Mouse (Mus musculus) lung, embryonic 14.5 days (tissue): Measurements from ENCODE around the gene Grik4. TPM values are rescaled to one million over a fixed set of nuclear protein-coding genes. Genes with fewer than 3 reads are reported as not detected.
A peak's percentile ranks its signal among the peaks of the same experiment; 100 is the strongest.

Experiments
- ATAC-seq: fragments of 200-750 bp; cut with Nextera tagmentation; 2 replicates; pipeline ENCODE4 v1.8.0; 2017; ENCODE audit warnings: mild to moderate bottlenecking, moderate TSS enrichment, moderate library complexity; ENCODE audit not compliant: insufficient read depth
- DNase-seq: peaks from one replicate; pipeline ENCODE4 v3.0.0-alpha.2; 2015
- H3K27ac ChIP-seq: fragments of 300-500 bp; sonication (generic); 2 replicates; pipeline ENCODE4 v1.5.1; 2014; ENCODE audit warnings: low read depth, mild to moderate bottlenecking, moderate library complexity
- H3K27me3 ChIP-seq: fragments of 300-500 bp; sonication (generic); 2 replicates; pipeline ENCODE4 v1.6.1; 2014; ENCODE audit warnings: low read length, control low read depth; ENCODE audit not compliant: insufficient read depth
- H3K36me3 ChIP-seq: fragments of 300-500 bp; sonication (generic); 2 replicates; pipeline ENCODE4 v1.6.1; 2014; ENCODE audit warnings: control low read depth; ENCODE audit not compliant: insufficient read depth
- H3K4me1 ChIP-seq: fragments of 300-500 bp; sonication (generic); 2 replicates; pipeline ENCODE4 v1.6.1; 2014; ENCODE audit warnings: antibody characterized with exemption, control low read depth; ENCODE audit not compliant: insufficient read depth
- H3K4me2 ChIP-seq: fragments of 300-500 bp; sonication (generic); 2 replicates; pipeline ENCODE4 v1.6.1; 2014; ENCODE audit warnings: mild to moderate bottlenecking
- H3K4me3 ChIP-seq: fragments of 300-500 bp; sonication (generic); 2 replicates; pipeline ENCODE4 v1.5.1; 2014; ENCODE audit warnings: low read depth, low read length
- H3K9ac ChIP-seq: fragments of 300-500 bp; sonication (generic); 2 replicates; pipeline ENCODE4 v1.6.1; 2014
- H3K9me3 ChIP-seq: fragments of 300-500 bp; sonication (generic); 2 replicates; pipeline ENCODE4 v1.6.1; 2016; ENCODE audit warnings: low read depth, low read length, control low read depth
- CTCF ChIP-seq: IDR thresholded peaks from 2 replicates; pipeline ENCODE4 v1.5.1; 2016; ENCODE audit warnings: antibody characterized with exemption, low read depth
- WGBS: fragments of 180-500 bp; shearing (Covaris S2); extraction: QIAGEN DNeasy Blood & Tissue Kit; methylation state at CpG from one replicate; pipeline ENCODE4 v1.1.7; 2014; 5-methylcytosine and 5-hydroxymethylcytosine counted together
- polyA plus RNA-seq: library from polyadenylated mRNA; unstranded; fragments of >200 nt; fragmentation: Nextera tagmentation; extraction: Ambion mirVana; gene quantifications from 2 replicates; pipeline ENCODE4 v1.2.1, GENCODE M21; 2014

The Grik4 gene
- polyA plus RNA-seq, 1 experiment from 2014 or later: 2.2 TPM

DNA sequence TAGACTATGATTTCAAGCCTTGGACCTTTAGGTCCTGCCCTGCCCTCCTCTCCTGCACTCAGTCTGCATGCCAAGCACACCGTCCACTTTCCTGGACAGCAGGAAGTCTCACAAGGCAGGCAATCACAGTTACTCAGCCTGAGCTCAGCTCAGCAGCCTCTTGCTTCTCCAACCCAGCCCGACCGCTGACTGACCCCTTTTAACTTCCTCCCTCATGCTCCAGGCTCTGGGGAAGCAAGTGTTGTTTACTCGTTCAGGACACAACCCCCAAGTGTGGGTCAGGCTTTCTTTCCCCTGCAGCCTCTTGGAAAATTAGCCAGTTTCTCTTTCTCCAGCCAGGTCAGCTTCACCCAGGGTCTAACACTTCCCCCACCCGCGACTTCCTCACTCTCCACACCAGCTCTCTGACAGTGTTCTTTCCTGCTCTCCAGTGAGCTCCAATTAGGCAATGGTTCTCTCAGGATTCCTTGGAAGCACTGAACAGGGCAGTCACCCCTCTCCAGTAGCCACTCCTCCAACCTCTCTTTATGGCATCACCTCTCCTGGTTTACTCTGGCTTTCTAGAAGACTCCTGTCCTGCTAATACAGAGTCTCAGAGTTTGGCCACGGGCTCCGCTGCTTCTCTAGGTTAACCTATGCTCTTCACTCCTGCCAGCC, 35.5 kb downstream of the Grik4 start:
- Histone ChIP-seq H3K27ac (peak overlapping the region; percentile 86), H3K4me1 (peaks cover 26% of the 10 kb centered on the region), H3K9me3 (no peaks in the 10 kb centered on the region), H3K4me3 (no peak overlapping the region), H3K4me2 (peak overlapping the region; percentile 37), H3K9ac (no peak overlapping the region), H3K36me3 (no peaks in the 10 kb centered on the region), H3K27me3 (no peaks in the 10 kb centered on the region)
- ATAC-seq (peak; percentile 91), DNase-seq (peak; percentile 84)
- TF ChIP-seq CTCF: no peak
- WGBS: 15% methylated on average over 8 of the region's 8 CpGs

DNA sequence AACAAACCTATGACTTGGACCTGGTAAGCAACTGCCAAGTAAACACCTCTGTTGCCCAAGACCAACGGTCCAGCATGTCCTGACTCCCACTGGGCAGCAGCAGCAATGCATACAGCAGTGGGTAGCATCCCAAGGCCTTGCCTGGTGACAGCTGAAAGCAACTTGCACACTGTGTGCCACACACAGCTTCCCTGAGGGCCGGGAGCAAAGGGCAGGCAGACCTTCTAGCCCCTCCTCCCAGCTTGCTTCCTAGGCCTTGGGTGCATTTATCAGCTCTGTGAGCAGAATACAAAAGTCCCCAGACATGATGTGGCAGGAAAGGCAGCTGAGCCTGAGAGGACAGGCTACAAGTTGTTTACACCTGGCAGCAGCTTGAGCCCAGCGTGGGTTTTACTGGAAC, 37.3 kb downstream of the Grik4 start:
- Histone ChIP-seq H3K4me2 (no peak overlapping the region), H3K9ac (no peak overlapping the region), H3K4me1 (peaks cover 26% of the 10 kb centered on the region), H3K9me3 (no peaks in the 10 kb centered on the region), H3K27ac (0 out of 2 replicates have a peak overlapping the region, but pooled peaks have one; percentile 27), H3K27me3 (no peaks in the 10 kb centered on the region), H3K36me3 (no peaks in the 10 kb centered on the region), H3K4me3 (no peak overlapping the region)
- ATAC-seq: no peak
- DNase-seq: no peak
- WGBS: 27% methylated on average over 3 of the region's 3 CpGs
- no peak for TF ChIP-seq CTCF

DNA sequence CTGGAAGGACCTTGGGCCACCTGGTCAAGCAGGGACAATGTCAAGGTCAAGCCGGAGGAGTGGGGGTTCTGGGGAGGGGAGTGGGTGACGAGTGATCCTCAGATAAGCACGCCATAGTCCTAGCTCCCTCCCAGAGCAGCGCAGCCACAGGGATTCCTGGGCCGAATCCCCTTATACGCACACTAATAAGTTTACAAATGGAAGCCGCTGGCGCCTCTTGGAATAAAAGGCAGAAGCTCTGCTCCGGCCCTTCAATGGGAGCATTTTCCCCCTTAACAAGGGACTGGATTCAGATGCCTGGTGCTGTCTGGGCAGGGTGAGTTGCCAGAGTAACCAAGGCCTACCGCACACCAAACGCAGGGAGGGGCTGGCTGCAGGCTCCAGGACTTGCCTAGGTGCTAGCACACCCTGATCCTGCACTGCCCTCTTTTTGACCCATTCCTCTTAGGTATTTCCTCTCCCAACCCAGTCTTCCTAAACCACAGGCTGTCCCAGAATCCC, 46.2 kb downstream of the Grik4 start:
- ATAC-seq (peak; percentile 42; the same call in 1 of the 2 replicates), DNase-seq (no peak)
- H3K4me3 ChIP-seq: peak overlapping the region; percentile 47
- H3K4me2 ChIP-seq: peak overlapping the region; percentile 98
- no peak for TF ChIP-seq CTCF
- no peaks in the 10 kb centered on the region for H3K36me3 ChIP-seq
- H3K27ac ChIP-seq: no peak overlapping the region
- H3K9me3 ChIP-seq: no peaks in the 10 kb centered on the region
- peaks cover 14% of the 10 kb centered on the region; the same call in 1 of the 2 replicates for H3K4me1 ChIP-seq
- H3K27me3 ChIP-seq: peaks cover 12% of the 10 kb centered on the region
- H3K9ac ChIP-seq: peak overlapping the region; percentile 50; the same call in 1 of the 2 replicates
- 6% methylated on average over 11 of the region's 11 CpGs for WGBS

DNA sequence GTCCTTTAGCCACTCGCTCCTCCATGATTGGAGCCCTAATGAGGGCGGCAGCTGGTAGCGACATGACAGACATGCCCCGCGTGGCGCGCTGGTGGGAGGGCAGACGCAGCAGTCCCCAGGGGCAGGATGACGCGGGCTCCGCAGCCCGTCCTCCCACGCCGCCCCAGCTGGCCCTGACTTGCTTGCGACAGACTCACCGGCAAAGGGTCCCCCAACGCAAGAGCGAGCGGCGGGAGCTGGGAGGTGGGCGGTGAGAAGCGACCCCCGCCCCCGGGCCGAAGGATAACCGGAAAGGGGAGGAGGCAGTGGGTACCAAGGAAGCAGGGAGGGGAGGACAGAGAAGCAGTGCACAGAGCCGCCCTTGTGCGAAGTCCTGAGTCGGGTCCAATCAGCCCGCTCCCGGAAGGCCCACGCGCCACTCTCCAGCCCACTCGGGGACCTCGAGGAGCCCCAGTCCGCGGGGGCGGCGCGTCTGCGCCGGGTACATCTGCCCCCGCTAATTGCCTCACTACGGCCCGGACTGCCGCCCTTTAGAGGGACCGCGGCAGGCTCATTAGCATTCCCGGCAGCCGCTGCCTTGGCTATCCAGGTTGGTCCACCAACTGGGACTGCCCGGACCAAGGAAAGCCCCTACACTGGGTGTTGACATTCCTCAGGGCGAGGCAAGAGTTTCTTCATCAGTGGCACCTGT, 46.8 kb downstream of the Grik4 start:
- Histone ChIP-seq H3K9ac (peak overlapping the region; percentile 50), H3K9me3 (no peaks in the 10 kb centered on the region), H3K4me3 (peak overlapping the region; percentile 47), H3K36me3 (no peaks in the 10 kb centered on the region), H3K27ac (peak overlapping the region; percentile 8; the same call in 1 of the 2 replicates), H3K27me3 (peaks cover 12% of the 10 kb centered on the region), H3K4me2 (peak overlapping the region; percentile 98), H3K4me1 (peaks cover 14% of the 10 kb centered on the region; the same call in 1 of the 2 replicates)
- peak; percentile 64 for ATAC-seq
- WGBS: under 1% methylated on average over 52 of the region's 52 CpGs
- TF ChIP-seq CTCF: no peak
- DNase-seq: peak; percentile 57

DNA sequence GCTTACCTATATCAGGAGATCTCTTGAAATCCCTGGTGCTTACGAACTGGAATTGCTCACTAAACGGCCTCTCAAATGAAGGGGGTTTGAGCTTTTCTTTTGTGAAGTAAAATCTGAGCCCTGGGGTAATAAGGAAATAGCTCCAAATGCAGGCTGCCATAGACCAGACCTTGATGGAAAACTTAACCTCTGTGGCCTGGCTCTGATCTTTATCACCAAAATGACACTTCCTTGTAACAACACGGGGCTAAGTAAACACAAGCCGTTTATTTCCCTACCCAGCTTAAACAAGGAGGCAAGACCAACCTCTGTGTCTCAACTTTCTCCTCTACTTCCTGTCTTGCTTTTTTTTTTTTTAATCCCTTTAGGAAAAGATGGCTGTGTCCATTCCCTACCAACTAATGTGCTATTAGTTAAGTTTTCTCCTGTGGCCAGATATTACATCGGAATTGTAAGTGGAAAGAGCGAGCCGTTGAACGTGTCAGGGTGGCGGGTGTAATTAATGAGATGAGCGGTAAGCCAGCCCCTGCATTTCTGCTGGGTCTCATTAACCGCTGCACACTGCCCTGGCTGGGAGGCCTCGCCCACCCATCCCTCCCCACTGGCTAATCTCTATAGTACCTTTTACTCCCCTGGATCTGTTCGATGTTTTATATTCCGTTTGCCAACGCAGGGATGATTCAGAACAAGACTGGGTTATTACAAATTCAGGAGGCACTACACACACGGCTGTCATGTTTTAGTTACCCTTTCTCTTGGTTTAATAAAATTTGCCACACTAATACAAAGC, 47.7 kb downstream of the Grik4 start:
- 7% methylated on average over 16 of the region's 16 CpGs for WGBS
- peak overlapping the region; percentile 50; the same call in 1 of the 2 replicates for H3K9ac ChIP-seq
- TF ChIP-seq CTCF: no peak

DNA sequence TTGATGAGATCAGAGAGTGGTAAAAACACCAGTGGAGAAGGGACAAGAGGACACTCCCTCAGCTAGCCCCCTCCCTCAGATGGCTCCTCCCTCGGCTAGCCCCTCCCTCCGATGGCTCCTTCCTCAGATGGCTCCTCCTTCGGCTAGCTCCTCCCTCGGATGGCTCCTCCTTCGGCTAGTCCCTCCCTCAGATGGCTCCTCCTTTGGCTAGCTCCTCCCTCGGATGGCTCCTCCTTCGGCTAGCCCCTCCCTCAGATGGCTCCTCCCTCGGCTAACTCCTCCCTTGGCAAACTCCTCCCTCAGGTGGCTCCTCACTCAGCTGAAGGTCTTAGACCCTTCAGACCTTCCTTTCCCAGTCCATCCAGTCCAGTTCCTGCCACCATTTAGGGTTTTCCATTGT, 51.5 kb downstream of the Grik4 start:
- Histone ChIP-seq H3K27me3 (peaks cover 4% of the 10 kb centered on the region), H3K36me3 (no peaks in the 10 kb centered on the region), H3K9me3 (no peaks in the 10 kb centered on the region; the same call in 1 of the 2 replicates), H3K4me3 (no peak overlapping the region), H3K4me1 (peaks cover 10% of the 10 kb centered on the region; the same call in 1 of the 2 replicates), H3K9ac (no peak overlapping the region), H3K4me2 (no peak overlapping the region), H3K27ac (no peak overlapping the region)
- ATAC-seq (no peak), DNase-seq (no peak)
- no peak for TF ChIP-seq CTCF
- WGBS: 80% methylated on average over 8 of the region's 8 CpGs

More for the DNA sequence above, 47.7 kb downstream of the Grik4 start:
- Histone ChIP-seq H3K27me3 (peaks cover 12% of the 10 kb centered on the region), H3K36me3 (no peaks in the 10 kb centered on the region), H3K4me1 (peaks cover 14% of the 10 kb centered on the region; the same call in 1 of the 2 replicates), H3K4me2 (peak overlapping the region; percentile 98), H3K9me3 (no peaks in the 10 kb centered on the region; the same call in 1 of the 2 replicates), H3K27ac (no peak overlapping the region), H3K4me3 (peak overlapping the region; percentile 47)
- ATAC-seq: no peak
- no peak for DNase-seq
